Mouse (Mus musculus) embryo, embryonic 9.5 days (tissue): Measurements from ENCODE around the gene Styk1.

ENCODE experiments used
- DNase-seq: peaks from one replicate; pipeline ENCODE4 v3.0.0-alpha.2; 2017; ENCODE audit errors: extremely low spot score

Gene Styk1

DNA sequence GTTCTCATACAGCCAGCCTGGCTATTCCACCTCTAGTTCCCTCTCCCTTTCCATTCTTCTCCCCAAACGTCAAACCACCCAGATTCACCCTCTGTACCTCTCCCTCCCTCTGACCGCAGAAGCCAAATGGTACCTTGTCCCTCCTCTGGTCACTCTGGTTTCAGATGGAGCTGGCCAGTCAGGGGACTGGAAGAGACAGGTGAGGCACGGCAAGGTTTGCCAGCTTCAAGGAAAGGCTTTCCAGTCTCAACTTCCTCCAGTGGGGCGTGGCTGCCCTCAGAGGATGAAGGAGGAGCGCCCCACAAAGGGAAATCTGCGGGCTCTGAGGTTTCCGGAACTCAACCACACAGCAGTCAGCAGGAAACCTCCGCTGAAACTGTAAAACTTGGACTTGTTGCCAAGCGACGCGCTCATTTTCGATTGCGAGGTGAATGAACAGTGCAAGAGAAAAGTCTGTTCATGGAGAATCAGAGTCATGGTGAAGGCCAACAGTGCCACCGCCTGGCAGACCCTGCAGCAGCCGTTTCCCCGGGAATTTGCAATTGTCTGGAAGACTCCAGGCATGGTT is at the start of gene Styk1:
Gene Styk1, minus strand, starts transcription at position 246 of the 568 bp plus-strand sequence.
- peak; percentile 66 for DNase-seq

- DNase-seq, result no peak
These were observed 49.6 kb upstream of the Styk1 start for GRCm38 (mm10) chr6:131403036-131403435.

DNA sequence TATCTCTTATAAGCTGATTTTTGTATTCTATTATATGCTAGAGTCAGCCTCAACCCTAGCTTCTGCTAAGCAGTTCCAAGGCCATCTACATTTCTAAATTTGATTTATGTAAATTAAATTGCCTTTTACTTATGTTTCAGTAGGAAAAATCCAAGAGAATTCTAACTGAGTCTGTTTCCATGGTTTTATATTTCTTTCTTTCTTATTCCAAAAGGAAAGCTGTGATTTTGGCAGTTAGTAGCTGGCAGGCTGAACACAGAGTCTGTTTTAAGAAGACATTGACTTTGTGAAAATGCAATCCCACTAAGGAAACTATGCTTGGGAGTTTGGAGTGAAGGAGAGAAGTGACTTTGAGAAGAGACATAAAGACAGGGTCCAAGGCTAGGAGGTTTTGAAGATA is 49.2 kb upstream of the Styk1 start:
- no peak for DNase-seq

GRCm38 (mm10) chr6:131401259-131401658 is 47.9 kb upstream of the Styk1 start:
- DNase-seq, result no peak

- DNase-seq, result no peak
These were observed 43.3 kb upstream of the Styk1 start for GRCm38 (mm10) chr6:131396650-131397049.

DNA sequence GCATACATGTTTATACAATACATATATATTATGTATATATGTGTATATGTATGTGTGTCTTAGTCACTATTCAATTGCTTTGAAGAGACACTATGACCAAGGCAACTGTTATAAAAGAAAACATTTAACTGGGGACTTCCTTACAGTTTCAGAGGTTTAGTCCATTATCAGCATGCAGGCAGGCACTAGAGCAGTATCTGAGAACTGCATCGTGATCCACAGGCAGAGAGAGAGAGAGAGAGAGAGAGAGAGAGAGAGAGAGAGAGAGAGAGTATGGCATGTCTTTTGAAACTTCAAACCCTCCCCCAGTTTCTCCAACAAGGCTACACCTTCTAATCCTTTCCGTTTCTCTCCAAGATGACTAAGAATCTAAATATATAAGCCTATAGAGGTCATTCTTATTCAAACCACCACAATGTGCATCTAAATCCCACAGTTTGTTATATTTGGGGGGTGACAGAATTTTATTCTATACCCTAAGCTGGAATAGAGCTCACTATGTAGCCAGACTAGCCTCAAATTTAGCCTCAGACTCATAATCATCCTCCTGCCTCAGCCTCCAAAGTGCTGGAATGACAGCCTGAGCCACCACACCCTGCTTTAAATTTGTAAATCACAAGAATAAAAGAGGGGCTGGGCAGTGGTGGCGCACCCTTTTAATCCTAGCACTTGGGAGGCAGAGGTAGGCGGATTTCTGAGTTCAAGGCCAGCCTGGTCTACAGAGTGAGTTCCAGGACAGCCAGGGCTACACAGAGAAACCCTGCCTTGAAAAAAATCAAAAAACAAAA is 40.7 kb upstream of the Styk1 start:
- DNase-seq, result no peak

DNA sequence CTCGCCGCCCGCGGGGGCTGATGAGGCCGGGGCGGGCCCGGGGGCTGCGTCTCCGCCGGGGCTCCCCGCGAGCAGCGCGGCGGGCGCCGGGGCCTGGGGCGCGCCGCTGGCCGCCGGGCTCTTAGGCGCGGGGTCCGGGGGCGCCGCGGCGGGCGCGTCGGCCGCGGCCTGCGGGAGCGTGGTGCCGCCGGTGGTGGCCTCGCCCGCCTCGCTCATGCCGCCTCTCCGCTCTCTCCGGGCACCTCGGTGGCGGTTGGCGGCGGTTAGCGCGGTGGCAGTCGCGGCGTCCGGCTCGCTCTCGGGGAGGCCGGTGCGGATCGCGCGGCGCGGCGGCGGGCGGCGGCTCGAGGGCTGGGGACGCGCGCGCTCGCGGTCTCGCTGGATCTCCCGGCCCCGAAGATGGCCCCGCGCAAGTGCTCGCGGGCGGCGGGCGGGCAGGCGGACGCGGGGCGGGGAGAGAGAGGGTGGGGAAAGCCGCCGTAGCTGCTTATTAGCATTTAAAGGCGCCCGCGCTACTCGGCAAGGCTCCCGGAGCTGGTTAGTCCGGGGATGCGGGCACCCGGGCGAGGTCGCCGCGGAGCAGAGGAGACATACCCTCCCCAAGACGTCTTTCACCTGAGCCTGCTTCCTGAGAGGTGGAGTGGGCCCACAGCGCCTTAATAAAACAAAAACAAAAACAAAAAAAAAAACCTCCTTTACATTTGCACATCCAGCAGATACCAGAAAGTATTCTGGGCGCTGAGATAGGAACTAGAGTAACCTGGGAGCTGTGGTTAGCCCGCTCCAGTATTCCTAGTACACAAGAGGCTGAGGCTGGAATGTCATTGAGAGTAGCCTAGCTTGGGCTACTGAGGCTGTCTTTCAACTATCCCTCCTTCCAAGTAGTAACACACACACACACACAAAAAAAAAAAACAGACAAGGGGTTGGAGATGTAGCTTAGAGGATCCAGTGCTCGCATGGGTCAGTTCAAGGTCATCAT is 34.9 kb upstream of the Styk1 start, which contains the start of gene Ybx3:
Gene Ybx3, minus strand, starts transcription at position 437 of the 982 bp plus-strand sequence.
- peak; percentile 84 for DNase-seq

DNA sequence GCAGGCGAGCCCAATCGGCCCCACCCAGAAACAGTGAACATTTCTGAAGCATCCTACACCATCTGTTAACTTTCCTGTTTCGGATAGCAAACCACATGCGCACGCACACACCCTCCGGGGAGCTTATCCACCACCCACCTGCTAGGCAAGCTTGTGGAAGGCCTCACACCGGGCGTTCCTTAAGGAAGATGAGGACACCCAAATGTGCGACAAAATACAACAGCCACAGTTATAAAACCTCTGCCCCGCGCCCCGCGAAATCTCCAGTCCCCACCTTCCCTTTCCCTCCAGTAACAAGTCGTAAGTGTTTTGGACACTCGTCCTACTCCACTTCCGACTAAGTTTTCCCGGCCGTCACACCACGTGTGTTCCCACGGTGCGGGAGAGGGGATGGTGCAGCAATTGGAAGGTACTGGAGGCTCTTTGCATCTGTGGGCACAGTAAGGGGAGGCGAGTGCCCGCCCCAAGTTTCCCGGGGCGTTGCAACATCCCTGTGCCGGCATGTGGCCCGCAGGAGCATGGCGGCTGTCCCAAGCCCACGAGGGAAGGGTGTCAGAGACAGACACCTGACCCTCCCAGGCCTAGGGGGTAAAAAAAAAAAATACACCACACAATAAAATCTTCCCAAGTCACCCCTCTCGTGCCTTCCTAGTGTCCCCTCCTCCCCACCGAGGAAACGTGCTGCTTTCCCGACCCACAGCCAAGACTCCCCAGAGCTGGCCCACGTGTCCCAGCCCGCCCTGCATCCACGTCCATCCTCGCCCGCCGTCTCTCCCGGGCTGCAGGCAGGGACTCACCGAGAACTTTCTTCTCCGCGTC is 34.0 kb upstream of the Styk1 start:
- DNase-seq, result peak; percentile 58

DNA sequence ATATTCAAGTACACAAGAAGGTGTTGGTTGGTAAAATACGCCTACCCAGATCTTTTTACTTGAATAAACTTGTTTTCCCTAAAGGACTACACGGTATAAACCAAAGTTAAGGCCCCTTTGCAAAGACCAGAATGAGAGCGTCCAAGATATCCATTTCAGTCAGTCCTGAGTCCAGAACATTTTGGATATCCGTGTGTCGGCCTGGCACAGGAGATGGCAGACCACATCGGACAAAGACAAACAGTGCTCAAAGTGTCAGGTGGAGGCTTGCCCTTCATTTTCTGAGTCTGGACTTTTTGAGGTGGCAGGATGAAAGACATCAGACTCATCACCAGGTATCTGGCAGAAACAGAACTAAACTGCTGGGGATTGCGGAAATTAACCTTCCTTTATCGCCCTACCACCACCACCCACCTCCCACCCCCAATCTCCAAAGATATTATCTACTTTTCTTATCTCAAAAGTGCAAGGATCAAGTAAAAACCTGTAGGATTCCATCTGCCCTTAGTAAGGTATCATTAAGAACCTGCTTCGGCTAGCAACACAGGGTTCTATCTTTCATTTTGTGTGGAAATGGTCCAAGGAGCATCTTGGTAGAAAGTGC is 33.1 kb upstream of the Styk1 start:
- DNase-seq, result no peak

- DNase-seq, result no peak
These were observed 32.1 kb upstream of the Styk1 start for GRCm38 (mm10) chr6:131385469-131385868.

- DNase-seq, result no peak
These were observed 30.4 kb upstream of the Styk1 start for GRCm38 (mm10) chr6:131383713-131384330.

DNA sequence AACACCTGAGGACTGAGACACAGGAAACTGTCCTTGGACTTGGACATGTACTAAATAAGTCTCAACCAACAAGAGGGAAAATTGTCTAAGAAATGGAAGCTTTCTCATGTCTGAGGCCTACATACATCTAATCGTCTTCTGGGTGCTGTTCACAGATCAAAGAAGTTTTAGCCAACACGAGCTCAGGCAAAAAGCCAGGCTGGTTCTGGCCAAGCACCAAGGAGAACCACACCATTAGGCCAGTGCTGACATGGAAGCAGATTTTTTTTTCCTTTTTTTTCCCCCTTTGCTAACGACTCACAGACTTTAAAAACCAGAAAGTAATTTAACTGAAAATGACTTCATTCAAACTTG is 29.6 kb upstream of the Styk1 start:
- no peak for DNase-seq

DNA sequence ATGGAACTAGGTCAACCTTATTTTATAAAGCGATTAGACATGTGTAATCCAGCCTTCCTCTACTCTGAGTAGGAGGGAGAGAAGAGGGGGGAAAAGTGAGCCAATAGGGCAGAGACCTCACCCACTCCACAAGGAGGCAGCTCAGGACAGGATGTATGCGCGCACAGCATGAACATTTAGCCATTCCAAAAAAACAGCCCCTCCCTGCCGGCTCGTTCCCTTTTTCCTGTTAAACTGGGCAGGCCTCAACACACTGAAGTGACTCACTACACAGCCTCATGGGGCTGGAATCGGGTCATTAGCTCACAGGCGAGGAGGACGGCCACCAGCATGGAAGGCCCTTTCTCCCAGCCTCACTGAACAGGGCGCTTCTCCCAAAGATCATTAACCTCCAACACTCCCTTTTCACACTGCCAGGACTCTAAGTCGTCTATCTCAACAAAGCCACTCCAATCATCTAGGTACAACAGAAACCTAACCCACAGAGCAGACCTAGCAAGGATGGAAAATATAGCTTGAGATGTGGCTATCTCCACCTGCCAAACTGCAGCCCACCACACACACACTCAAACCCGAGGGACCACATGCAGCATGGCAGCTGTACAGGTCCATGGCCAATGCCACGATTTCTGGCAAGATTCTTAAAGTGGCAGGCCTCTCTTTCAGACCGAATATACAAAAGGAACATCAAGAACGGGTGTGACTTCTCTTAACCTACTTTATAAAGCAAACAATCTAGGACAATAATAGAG is 29.0 kb upstream of the Styk1 start:
- DNase-seq, result no peak

DNA sequence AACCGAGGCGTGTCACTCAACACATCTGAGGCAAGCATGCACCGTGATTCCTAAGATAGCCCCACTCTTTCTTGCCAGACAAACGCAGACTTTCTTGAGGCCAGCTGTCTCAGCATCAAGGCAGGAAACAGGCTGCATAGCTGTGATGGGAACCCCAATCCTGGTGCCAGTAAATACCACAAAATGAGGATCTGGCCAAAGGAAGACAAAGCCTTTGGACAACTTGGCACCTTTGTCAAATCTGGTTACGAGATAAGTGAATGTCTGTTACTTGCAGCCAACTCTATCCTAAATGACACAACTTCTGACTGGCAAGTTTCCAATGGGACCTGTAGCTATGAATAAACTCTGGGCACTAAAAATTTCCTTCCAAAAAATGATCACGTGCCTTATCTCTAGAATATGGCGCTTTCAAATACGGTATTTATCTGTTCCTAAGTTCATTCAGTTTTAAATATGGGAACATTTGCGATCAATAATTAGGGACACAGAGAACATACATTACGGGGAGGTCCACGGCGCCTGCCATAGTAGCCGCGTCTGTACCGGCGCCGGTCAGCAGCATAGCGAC is 25.5 kb upstream of the Styk1 start:
- DNase-seq, result no peak

- no peak for DNase-seq
These were observed 24.0 kb upstream of the Styk1 start for GRCm38 (mm10) chr6:131377378-131377777.

GRCm38 (mm10) chr6:131374594-131375340 is 21.4 kb upstream of the Styk1 start:
- no peak for DNase-seq

DNA sequence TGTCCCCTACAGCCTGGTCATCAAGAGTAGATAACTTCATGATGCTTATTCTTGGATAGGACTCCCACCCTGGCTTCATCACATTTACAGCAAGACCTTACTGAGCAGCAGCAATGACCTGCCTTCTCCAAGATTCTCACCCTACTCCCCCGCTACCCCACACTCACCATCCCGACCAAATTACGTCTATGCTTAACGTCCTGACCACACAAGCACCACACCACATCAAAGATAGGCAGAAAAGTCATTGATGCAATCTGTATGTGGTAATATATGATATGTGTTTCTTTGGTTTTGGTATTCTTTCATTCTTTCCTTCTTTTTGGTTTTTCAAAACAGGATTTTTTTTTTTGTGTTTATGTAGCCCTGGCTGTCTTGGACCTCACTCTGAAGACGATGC is 19.8 kb upstream of the Styk1 start:
- DNase-seq, result no peak

DNA sequence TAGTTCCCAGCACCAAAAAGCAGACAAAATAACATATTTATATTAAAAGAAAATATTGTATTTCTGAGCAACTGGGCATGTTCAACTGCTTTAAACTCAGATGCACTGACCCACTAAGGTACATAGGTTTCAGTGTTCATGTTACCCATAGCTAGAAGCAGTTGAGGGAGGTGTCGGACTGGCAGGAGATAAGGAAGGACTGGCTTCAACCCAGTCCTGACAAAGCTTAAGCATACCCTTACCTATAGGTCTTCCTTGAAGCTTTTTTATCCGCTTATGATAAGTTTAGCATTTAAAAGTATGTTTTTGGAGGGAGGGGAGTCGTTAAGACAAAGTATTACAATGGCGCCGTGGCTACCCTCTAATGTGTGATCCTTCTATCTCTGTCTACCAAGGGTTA is 17.4 kb upstream of the Styk1 start:
- no peak for DNase-seq
